Mouse (Mus musculus) forebrain, embryonic 11.5 days (tissue): Measurements from ENCODE around the gene Mbtps1. TPM values are rescaled to one million over a fixed set of nuclear protein-coding genes. Genes with fewer than 3 reads are reported as not detected.

ENCODE experiments used
- ATAC-seq: fragments of 200-750 bp; cut with Nextera tagmentation; replicated peaks from 2 replicates; pipeline ENCODE4 v1.8.0; 2017; ENCODE audit warnings: moderate TSS enrichment; ENCODE audit not compliant: low FRiP score
- DNase-seq: peaks from one replicate; pipeline ENCODE4 v3.0.0-alpha.2; 2017; ENCODE audit warnings: low spot score
- H3K27ac ChIP-seq: fragments of 300-500 bp; sonication (generic); 2 replicates; pipeline ENCODE4 v1.5.1; 2014; ENCODE audit warnings: low read depth, low read length
- H3K27me3 ChIP-seq: fragments of 300-500 bp; sonication (generic); 2 replicates; pipeline ENCODE4 v1.6.1; 2014; ENCODE audit warnings: mild to moderate bottlenecking, low read length, mixed read lengths; ENCODE audit not compliant: control insufficient read depth, insufficient read depth
- H3K36me3 ChIP-seq: fragments of 300-500 bp; sonication (generic); 2 replicates; pipeline ENCODE4 v1.6.1; 2014; ENCODE audit warnings: mild to moderate bottlenecking, low read length, moderate library complexity, mixed read lengths; ENCODE audit not compliant: control insufficient read depth, insufficient read depth
- H3K4me1 ChIP-seq: fragments of 300-500 bp; sonication (generic); replicated peaks from 2 replicates; pipeline ENCODE4 v1.6.1; 2014; ENCODE audit warnings: low read length, mixed read lengths; ENCODE audit not compliant: control insufficient read depth, insufficient read depth
- H3K4me2 ChIP-seq: fragments of 300-500 bp; sonication (generic); 2 replicates; pipeline ENCODE4 v1.6.1; 2014; ENCODE audit warnings: low read depth, mild to moderate bottlenecking, low read length, moderate library complexity, mixed read lengths; ENCODE audit not compliant: severe bottlenecking
- H3K4me3 ChIP-seq: fragments of 300-500 bp; sonication (generic); 2 replicates; pipeline ENCODE4 v1.5.1; 2014; ENCODE audit warnings: low read depth, low read length
- H3K9ac ChIP-seq: fragments of 300-500 bp; sonication (generic); 2 replicates; pipeline ENCODE4 v1.6.1; 2014; ENCODE audit warnings: low read length
- H3K9me3 ChIP-seq: fragments of 300-500 bp; sonication (generic); 2 replicates; pipeline ENCODE4 v1.6.1; 2016; ENCODE audit warnings: low read length, mixed read lengths; ENCODE audit not compliant: control insufficient read depth
- WGBS: fragments of 180-500 bp; shearing (Covaris S2); extraction: QIAGEN DNeasy Blood & Tissue Kit; methylation state at CpG from one replicate; pipeline ENCODE4 v1.1.7; 2014; 5-methylcytosine and 5-hydroxymethylcytosine counted together
- polyA plus RNA-seq: library from polyadenylated mRNA; unstranded; fragments of >200 nt; fragmentation: Nextera tagmentation; extraction: Ambion mirVana; gene quantifications from 2 replicates; pipeline ENCODE4 v1.2.1, GENCODE M21; 2014

The Mbtps1 gene
- polyA plus RNA-seq, 1 experiment from 2014 or later = 98.0 TPM

DNA sequence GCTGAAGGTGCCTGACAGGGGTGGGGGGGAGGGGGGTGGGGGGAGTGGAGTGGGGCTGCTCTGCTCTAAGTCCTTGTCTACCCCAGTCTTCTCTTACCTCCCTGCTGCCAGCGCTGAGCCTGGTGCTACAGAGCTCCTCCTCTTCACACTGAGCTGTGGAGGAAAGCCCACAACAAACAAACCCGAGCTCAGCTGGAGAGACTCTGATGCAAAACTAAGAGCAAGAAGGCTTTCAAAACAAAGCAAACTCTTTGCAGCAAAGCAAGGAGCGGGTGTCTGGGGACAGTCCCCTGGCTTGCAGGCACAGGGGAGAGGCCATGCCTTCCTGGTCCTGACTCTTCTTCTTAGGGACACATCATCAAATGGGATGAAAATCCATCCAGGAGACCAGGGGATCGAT lies 11.3 kb upstream of the Mbtps1 start:
- H3K27ac ChIP-seq = no peak overlapping the region
- DNase-seq (no peak), ATAC-seq (no peak)
- no peak overlapping the region for H3K9ac ChIP-seq
- no peaks in the 10 kb centered on the region for H3K27me3 ChIP-seq
- peaks cover 3% of the 10 kb centered on the region; the same call in 1 of the 2 replicates for H3K4me1 ChIP-seq
- no peak overlapping the region for H3K4me3 ChIP-seq
- H3K4me2 ChIP-seq = no peak overlapping the region
- WGBS = 38% methylated on average over 4 of the region's 4 CpGs
- peaks cover 3% of the 10 kb centered on the region; the same call in 1 of the 2 replicates for H3K36me3 ChIP-seq
- H3K9me3 ChIP-seq = no peaks in the 10 kb centered on the region

DNA sequence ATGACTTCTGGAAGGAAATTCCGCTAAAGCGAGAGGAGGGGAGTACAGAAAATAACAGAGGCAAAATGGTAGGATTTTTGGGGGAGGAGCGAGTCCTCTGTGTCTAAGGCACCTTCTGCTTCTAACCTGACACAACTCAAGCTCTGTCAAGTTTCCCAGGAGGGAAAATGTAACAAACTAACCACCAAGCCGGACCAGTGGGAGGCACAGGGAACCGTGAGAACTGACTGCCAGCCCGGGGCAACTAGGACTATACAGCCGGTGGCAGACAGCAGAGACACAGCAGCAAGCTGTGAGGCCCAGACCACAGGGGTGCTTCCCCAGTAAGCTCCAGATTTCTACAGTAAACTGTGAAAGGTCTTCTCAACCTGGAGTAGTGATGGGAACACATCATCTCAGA lies 10.4 kb upstream of the Mbtps1 start:
- WGBS = 70% methylated on average over 7 of the region's 7 CpGs
- H3K9me3 ChIP-seq = no peaks in the 10 kb centered on the region

DNA sequence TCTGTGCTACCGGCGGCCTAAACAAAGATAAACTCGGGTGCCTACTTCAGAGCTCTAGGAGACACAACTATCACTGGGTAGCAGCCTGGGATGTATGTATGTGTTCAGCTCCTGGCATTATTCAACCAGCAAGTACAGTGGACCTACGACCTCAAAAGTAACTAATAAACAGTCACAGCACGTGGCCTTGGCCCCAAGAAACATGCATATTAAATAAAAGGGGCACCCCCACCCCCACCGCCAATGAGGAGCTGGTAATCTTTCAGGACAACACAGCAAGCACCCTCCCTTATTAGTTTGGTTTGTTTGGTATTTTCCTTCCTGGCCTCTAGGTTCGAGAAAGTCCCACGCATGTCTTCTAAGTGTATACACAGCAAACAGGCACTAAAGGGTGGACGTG lies 9.7 kb upstream of the Mbtps1 start:
- Histone ChIP-seq H3K4me2 (no peak overlapping the region), H3K9me3 (no peaks in the 10 kb centered on the region), H3K4me1 (no peaks in the 10 kb centered on the region), H3K27ac (no peak overlapping the region), H3K36me3 (peaks cover 8% of the 10 kb centered on the region; the same call in 1 of the 2 replicates), H3K9ac (no peak overlapping the region), H3K27me3 (no peaks in the 10 kb centered on the region), H3K4me3 (no peak overlapping the region)
- 90% methylated on average over 9 of the region's 9 CpGs for WGBS
- ATAC-seq (no peak), DNase-seq (no peak)

More for the DNA sequence above, 10.4 kb upstream of the Mbtps1 start:
- ATAC-seq (no peak), DNase-seq (no peak)
- Histone ChIP-seq H3K4me3 (no peak overlapping the region), H3K27me3 (no peaks in the 10 kb centered on the region), H3K9ac (no peak overlapping the region), H3K4me1 (peaks cover 3% of the 10 kb centered on the region; the same call in 1 of the 2 replicates), H3K27ac (no peak overlapping the region), H3K4me2 (no peak overlapping the region), H3K36me3 (peaks cover 3% of the 10 kb centered on the region; the same call in 1 of the 2 replicates)

DNA sequence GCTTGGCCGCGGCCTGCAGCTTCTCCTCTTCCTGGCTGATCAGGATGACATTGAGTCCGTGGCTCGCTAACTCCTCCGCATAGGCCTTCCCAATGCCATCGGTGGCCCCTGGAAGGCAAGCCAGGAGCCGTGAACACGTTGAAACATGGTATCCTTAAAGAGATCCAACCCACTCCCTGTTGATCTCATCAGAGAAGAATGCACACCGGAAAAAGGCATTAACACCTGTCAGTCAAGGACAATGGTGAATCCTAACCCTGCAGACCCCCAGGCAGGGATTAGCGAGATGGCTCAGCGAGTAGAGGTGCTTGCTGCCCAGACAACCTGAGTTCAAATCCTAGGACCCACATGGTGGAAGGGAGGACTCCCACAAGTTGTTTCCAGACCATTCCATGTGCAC lies 7.8 kb upstream of the Mbtps1 start:
- Histone ChIP-seq H3K4me2 (no peak overlapping the region), H3K36me3 (peaks cover 8% of the 10 kb centered on the region; the same call in 1 of the 2 replicates), H3K9ac (no peak overlapping the region), H3K4me3 (no peak overlapping the region), H3K9me3 (no peaks in the 10 kb centered on the region), H3K4me1 (no peaks in the 10 kb centered on the region), H3K27me3 (no peaks in the 10 kb centered on the region), H3K27ac (no peak overlapping the region)
- ATAC-seq (no peak), DNase-seq (no peak)
- WGBS = 82% methylated on average over 11 of the region's 11 CpGs

DNA sequence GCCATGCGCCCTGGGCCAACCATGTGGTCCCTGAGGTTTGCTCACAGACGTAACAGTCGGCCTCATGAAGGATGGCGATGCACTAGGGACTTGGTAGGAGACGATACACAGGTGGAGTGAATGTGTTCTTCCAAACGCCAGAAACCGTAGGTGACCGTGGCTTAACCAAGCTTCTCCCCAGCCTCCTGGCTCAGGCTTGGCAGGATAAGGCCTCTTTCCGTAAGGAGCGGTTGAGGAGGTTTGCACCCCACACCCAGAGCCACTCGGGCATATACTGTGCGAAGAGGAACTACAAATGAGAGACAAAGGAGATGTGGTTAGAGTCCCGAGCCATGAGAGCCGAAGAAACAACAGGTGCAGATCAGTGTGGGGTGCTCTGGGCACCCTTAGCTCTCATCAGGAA lies 5.3 kb upstream of the Mbtps1 start:
- Histone ChIP-seq H3K27me3 (no peaks in the 10 kb centered on the region), H3K36me3 (peaks cover 8% of the 10 kb centered on the region; the same call in 1 of the 2 replicates), H3K9ac (no peak overlapping the region), H3K4me1 (0 out of 2 replicates have a peak, but pooled peaks cover 2% of the 10 kb centered on the region), H3K9me3 (no peaks in the 10 kb centered on the region), H3K4me3 (no peak overlapping the region), H3K4me2 (no peak overlapping the region), H3K27ac (no peak overlapping the region)
- 95% methylated on average over 14 of the region's 14 CpGs for WGBS
- ATAC-seq (no peak), DNase-seq (no peak)

DNA sequence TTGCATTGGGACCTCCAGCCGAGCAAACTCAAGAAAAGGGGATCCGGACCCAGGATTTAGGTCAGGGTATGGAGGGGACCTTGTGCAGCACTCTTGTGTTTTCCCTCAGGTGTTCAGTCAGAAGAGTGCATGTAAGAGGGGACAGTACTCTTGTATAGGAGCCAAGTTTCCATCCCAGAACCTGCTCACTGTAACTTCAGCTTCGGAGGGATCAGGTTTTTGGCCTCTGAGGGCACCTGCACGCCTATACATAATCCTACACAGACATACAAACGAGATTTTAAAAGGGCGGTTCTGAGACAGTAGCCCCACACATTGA lies 826 bp upstream of the Mbtps1 start:
- Histone ChIP-seq H3K4me1 (peaks cover 10% of the 10 kb centered on the region; the same call in 1 of the 2 replicates), H3K9me3 (no peaks in the 10 kb centered on the region), H3K27ac (no peak overlapping the region), H3K36me3 (peaks cover 5% of the 10 kb centered on the region; the same call in 1 of the 2 replicates), H3K27me3 (no peaks in the 10 kb centered on the region), H3K4me2 (peak overlapping the region; percentile 59; the same call in 1 of the 2 replicates), H3K9ac (no peak overlapping the region), H3K4me3 (no peak overlapping the region)
- DNase-seq = no peak
- no peak for ATAC-seq
- 92% methylated on average over 6 of the region's 6 CpGs for WGBS

DNA sequence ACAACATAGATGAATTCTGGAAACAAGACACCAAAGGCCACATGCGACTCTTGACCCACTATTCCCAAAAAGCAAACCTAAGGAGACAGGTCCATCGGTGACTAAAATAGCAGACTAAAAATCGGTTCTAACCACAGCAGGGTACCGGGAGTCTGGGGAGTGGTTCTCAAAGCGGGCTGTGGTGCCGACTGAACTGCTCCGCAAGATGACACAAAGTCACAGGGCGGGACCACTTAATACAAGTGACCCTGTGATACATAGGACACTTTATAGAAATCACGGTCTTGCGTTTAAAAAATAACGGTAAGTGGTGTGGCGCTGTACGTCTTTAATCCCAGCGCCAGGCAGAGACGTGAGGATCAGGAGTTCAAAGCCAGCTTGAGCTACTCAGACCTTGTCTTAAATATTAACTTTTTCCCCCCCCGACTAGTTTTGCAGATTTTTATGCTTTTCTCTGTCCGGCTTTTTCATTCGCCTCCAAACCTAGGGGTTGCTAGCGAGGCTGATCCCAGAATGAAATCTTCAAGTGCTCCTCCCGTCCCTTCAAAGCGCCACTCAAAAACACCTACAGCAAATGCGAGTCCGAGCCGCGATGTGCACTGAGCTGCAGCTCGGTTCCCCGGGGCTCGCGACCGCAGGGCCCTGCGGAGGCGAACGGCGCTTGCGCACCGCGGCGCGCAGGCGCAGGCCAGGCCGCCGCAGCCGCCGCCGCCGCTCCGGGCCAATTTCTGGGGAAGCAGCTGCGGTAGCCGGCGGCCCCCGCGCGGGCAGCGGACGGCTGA lies 523 bp downstream of the Mbtps1 start:
- Histone ChIP-seq H3K27me3 (no peaks in the 10 kb centered on the region), H3K9ac (peak overlapping the region; percentile 85), H3K36me3 (no peaks in the 10 kb centered on the region; the same call in 1 of the 2 replicates), H3K4me2 (peak overlapping the region; percentile 82), H3K9me3 (no peaks in the 10 kb centered on the region), H3K27ac (peak overlapping the region; percentile 80), H3K4me1 (peaks cover 10% of the 10 kb centered on the region; the same call in 1 of the 2 replicates), H3K4me3 (peak overlapping the region; percentile 86)
- WGBS = 1% methylated on average over 55 of the region's 55 CpGs
- ATAC-seq (peak; percentile 91), DNase-seq (peak; percentile 91)

DNA sequence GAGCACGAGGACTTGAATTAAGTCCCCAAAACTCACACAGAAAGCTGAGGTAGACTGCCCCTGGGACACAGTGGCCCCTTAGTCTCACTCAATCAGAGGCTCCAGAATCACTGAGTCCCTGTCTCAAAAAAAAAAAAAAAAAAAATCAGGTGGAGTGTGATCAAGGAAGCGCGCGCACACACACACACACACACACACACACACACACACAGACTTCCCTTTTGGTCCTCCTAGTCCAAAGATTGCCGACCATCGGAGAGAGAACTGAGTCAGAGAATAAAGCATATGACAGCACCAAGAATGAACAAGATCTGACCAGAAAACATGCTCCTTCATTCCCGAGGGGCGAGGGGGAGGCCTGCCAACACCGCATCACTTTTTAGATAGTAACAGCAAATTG lies 1.4 kb downstream of the Mbtps1 start:
- H3K9me3 ChIP-seq = no peaks in the 10 kb centered on the region
- peaks cover 10% of the 10 kb centered on the region; the same call in 1 of the 2 replicates for H3K4me1 ChIP-seq
- peak overlapping the region; percentile 86 for H3K4me3 ChIP-seq
- peak overlapping the region; percentile 82; the same call in 1 of the 2 replicates for H3K4me2 ChIP-seq
- H3K27ac ChIP-seq = no peak overlapping the region
- no peaks in the 10 kb centered on the region for H3K27me3 ChIP-seq
- peak overlapping the region; percentile 85; the same call in 1 of the 2 replicates for H3K9ac ChIP-seq
- WGBS = 88% methylated on average over 9 of the region's 9 CpGs
- H3K36me3 ChIP-seq = no peaks in the 10 kb centered on the region
- DNase-seq = no peak
- no peak for ATAC-seq
